Mouse (Mus musculus) embryonic facial prominence, embryonic 12.5 days (tissue): ENCODE measurements around the gene Fibp. TPM values are rescaled to one million over a fixed set of nuclear protein-coding genes. Genes with fewer than 3 reads are reported as not detected.

Experiments used
- ATAC-seq: fragments of 200-750 bp; cut with Nextera tagmentation; 2 replicates; pipeline ENCODE4 v1.8.0; 2017; ENCODE audit not compliant: insufficient number of reproducible peaks, insufficient read depth, low FRiP score, low TSS enrichment
- H3K27ac ChIP-seq: fragments of 300-500 bp; sonication (generic); 2 replicates; pipeline ENCODE4 v1.5.1; 2016; ENCODE audit warnings: mild to moderate bottlenecking
- H3K27me3 ChIP-seq: fragments of 300-500 bp; sonication (generic); 2 replicates; pipeline ENCODE4 v1.6.1; 2016; ENCODE audit warnings: mild to moderate bottlenecking, moderate library complexity
- H3K36me3 ChIP-seq: fragments of 300-500 bp; sonication (generic); 2 replicates; pipeline ENCODE4 v1.6.1; 2016; ENCODE audit warnings: mild to moderate bottlenecking
- H3K4me1 ChIP-seq: fragments of 300-500 bp; sonication (generic); 2 replicates; pipeline ENCODE4 v1.6.1; 2016
- H3K4me2 ChIP-seq: fragments of 300-500 bp; sonication (generic); replicated peaks from 2 replicates; pipeline ENCODE4 v1.6.1; 2016; ENCODE audit warnings: mild to moderate bottlenecking, moderate library complexity
- H3K4me3 ChIP-seq: fragments of 300-500 bp; sonication (generic); 2 replicates; pipeline ENCODE4 v1.5.1; 2016; ENCODE audit warnings: mild to moderate bottlenecking
- H3K9ac ChIP-seq: fragments of 300-500 bp; sonication (generic); 2 replicates; pipeline ENCODE4 v1.6.1; 2016; ENCODE audit warnings: mild to moderate bottlenecking, moderate library complexity
- H3K9me3 ChIP-seq: fragments of 300-500 bp; sonication (generic); 2 replicates; pipeline ENCODE4 v1.6.1; 2016; ENCODE audit warnings: mild to moderate bottlenecking, moderate library complexity
- WGBS: fragments of 180-500 bp; shearing (Covaris S2); methylation state at CpG from one replicate; pipeline ENCODE4 v1.1.7; 2016; 5-methylcytosine and 5-hydroxymethylcytosine counted together
- polyA plus RNA-seq: library from polyadenylated mRNA; unstranded; fragments of >200 nt; fragmentation: Nextera tagmentation; extraction: Ambion mirVana; gene quantifications from 2 replicates; pipeline ENCODE4 v1.2.1, GENCODE M21; 2016

The Fibp gene
- polyA plus RNA-seq, 1 experiment from 2014 or later = 150 TPM

GRCm38 (mm10) chr19:5494314-5494713 is 33.9 kb downstream of the Fibp start:
- H3K4me2 ChIP-seq = no peak overlapping the region
- peaks cover 10% of the 10 kb centered on the region for H3K4me1 ChIP-seq
- H3K36me3 ChIP-seq = peaks cover 58% of the 10 kb centered on the region
- 86% methylated on average over 3 of the region's 3 CpGs for WGBS
- no peaks in the 10 kb centered on the region for H3K9me3 ChIP-seq
- no peak overlapping the region for H3K9ac ChIP-seq
- no peak for ATAC-seq
- H3K4me3 ChIP-seq = no peak overlapping the region
- no peaks in the 10 kb centered on the region for H3K27me3 ChIP-seq
- H3K27ac ChIP-seq = no peak overlapping the region

- Histone ChIP-seq H3K27ac (no peak overlapping the region), H3K4me3 (no peak overlapping the region), H3K9ac (no peak overlapping the region), H3K4me1 (peaks cover 10% of the 10 kb centered on the region), H3K27me3 (no peaks in the 10 kb centered on the region), H3K36me3 (peaks cover 58% of the 10 kb centered on the region), H3K4me2 (no peak overlapping the region), H3K9me3 (no peaks in the 10 kb centered on the region)
- no peak for ATAC-seq
- 78% methylated on average over 12 of the region's 12 CpGs for WGBS
Measured at GRCm38 (mm10) chr19:5495353-5496051, 35.1 kb downstream of the Fibp start.

- WGBS = 87% methylated on average over 16 of the region's 16 CpGs
- Histone ChIP-seq H3K36me3 (peaks cover 58% of the 10 kb centered on the region), H3K4me1 (peaks cover 10% of the 10 kb centered on the region)
Measured at GRCm38 (mm10) chr19:5496052-5496370, 35.6 kb downstream of the Fibp start.

GRCm38 (mm10) chr19:5500330-5500875 is 40.0 kb downstream of the Fibp start:
- H3K9ac ChIP-seq = no peak overlapping the region
- ATAC-seq = no peak
- no peak overlapping the region for H3K4me2 ChIP-seq
- H3K4me1 ChIP-seq = no peaks in the 10 kb centered on the region
- H3K27me3 ChIP-seq = no peaks in the 10 kb centered on the region
- H3K27ac ChIP-seq = no peak overlapping the region
- H3K9me3 ChIP-seq = no peaks in the 10 kb centered on the region
- H3K4me3 ChIP-seq = no peak overlapping the region
- WGBS = 80% methylated on average over 2 of the region's 2 CpGs
- peaks cover 27% of the 10 kb centered on the region for H3K36me3 ChIP-seq

More at GRCm38 (mm10) chr19:5496052-5496370, 35.6 kb downstream of the Fibp start:
- no peak overlapping the region for H3K9ac ChIP-seq
- H3K27me3 ChIP-seq = no peaks in the 10 kb centered on the region
- H3K9me3 ChIP-seq = no peaks in the 10 kb centered on the region
- ATAC-seq = no peak
- H3K4me2 ChIP-seq = no peak overlapping the region
- H3K27ac ChIP-seq = no peak overlapping the region
- H3K4me3 ChIP-seq = no peak overlapping the region

- ATAC-seq = no peak
- no peak within 1 kb of the TSS for H3K4me2 ChIP-seq
- H3K27ac ChIP-seq = no peak within 1 kb of the TSS
- H3K9ac ChIP-seq = no peak within 1 kb of the TSS
- H3K36me3 ChIP-seq = no peaks in the 10 kb centered on the region
- no peak within 1 kb of the TSS for H3K4me3 ChIP-seq
- no peaks in the 10 kb centered on the region for H3K9me3 ChIP-seq
- WGBS = 46% methylated on average over 17 of the region's 17 CpGs
- no peaks in the 10 kb centered on the region for H3K4me1 ChIP-seq
- no peaks in the 10 kb centered on the region for H3K27me3 ChIP-seq
Measured at GRCm38 (mm10) chr19:5503687-5504086, 43.3 kb downstream of the Fibp start, which contains the start of gene 1700020D05Rik. 1700020D05Rik (minus strand) TSS chr19:5503787.

GRCm38 (mm10) chr19:5510031-5511026 is 49.9 kb downstream of the Fibp start, which contains the start of gene Snx32:
Snx32 (minus strand) TSS chr19:5510538.
- H3K9me3 ChIP-seq = no peaks in the 10 kb centered on the region
- peak within 1 kb of the TSS; percentile 46 for H3K9ac ChIP-seq
- no peaks in the 10 kb centered on the region for H3K36me3 ChIP-seq
- H3K27ac ChIP-seq = no peak within 1 kb of the TSS; the same call in 1 of the 2 replicates
- H3K27me3 ChIP-seq = no peaks in the 10 kb centered on the region
- WGBS = 3% methylated on average over 47 of the region's 47 CpGs
- ATAC-seq = peak; percentile 97
- H3K4me2 ChIP-seq = peak within 1 kb of the TSS; percentile 64
- no peaks in the 10 kb centered on the region for H3K4me1 ChIP-seq
- H3K4me3 ChIP-seq = peak within 1 kb of the TSS; percentile 40

GRCm38 (mm10) chr19:5511074-5511632 is 50.7 kb downstream of the Fibp start:
- Histone ChIP-seq H3K4me3 (peak overlapping the region; percentile 40), H3K4me1 (no peaks in the 10 kb centered on the region), H3K27ac (no peak overlapping the region), H3K9me3 (no peaks in the 10 kb centered on the region), H3K9ac (peak overlapping the region; percentile 46), H3K4me2 (peak overlapping the region; percentile 64), H3K27me3 (no peaks in the 10 kb centered on the region), H3K36me3 (no peaks in the 10 kb centered on the region)
- 50% methylated on average over 14 of the region's 15 CpGs for WGBS
- ATAC-seq = no peak

- H3K4me3 ChIP-seq = no peak overlapping the region
- no peaks in the 10 kb centered on the region for H3K9me3 ChIP-seq
- no peak overlapping the region for H3K9ac ChIP-seq
- no peak for ATAC-seq
- no peak overlapping the region for H3K27ac ChIP-seq
- H3K4me2 ChIP-seq = no peak overlapping the region
- H3K27me3 ChIP-seq = no peaks in the 10 kb centered on the region
- H3K36me3 ChIP-seq = no peaks in the 10 kb centered on the region
- 87% methylated on average over 12 of the region's 12 CpGs for WGBS
- no peaks in the 10 kb centered on the region for H3K4me1 ChIP-seq
Measured at GRCm38 (mm10) chr19:5512091-5513004, 51.9 kb downstream of the Fibp start.

- 76% methylated on average over 3 of the region's 3 CpGs for WGBS
- ATAC-seq = no peak
Measured at GRCm38 (mm10) chr19:5513005-5513349, 52.6 kb downstream of the Fibp start.

More at GRCm38 (mm10) chr19:5513005-5513349, 52.6 kb downstream of the Fibp start:
- H3K4me3 ChIP-seq = no peak overlapping the region
- no peaks in the 10 kb centered on the region for H3K9me3 ChIP-seq
- H3K27me3 ChIP-seq = no peaks in the 10 kb centered on the region
- H3K9ac ChIP-seq = no peak overlapping the region
- H3K4me2 ChIP-seq = no peak overlapping the region
- H3K4me1 ChIP-seq = no peaks in the 10 kb centered on the region
- H3K27ac ChIP-seq = no peak overlapping the region
- no peaks in the 10 kb centered on the region for H3K36me3 ChIP-seq
